Mouse (Mus musculus): ENCODE measurements around the gene Nsun5. TPM values are rescaled to one million over a fixed set of nuclear protein-coding genes. Genes with fewer than 3 reads are reported as not detected.
A peak's percentile ranks its signal among the peaks of the same experiment; 100 is the strongest.
"Not testable (repeated sequence)": the region's sequence is repeated elsewhere in the genome, so short reads cannot be mapped to it uniquely, and the experiment has no call there.

Nsun5 gene
- total RNA-seq, 1 experiment: 40.2 TPM

DNA sequence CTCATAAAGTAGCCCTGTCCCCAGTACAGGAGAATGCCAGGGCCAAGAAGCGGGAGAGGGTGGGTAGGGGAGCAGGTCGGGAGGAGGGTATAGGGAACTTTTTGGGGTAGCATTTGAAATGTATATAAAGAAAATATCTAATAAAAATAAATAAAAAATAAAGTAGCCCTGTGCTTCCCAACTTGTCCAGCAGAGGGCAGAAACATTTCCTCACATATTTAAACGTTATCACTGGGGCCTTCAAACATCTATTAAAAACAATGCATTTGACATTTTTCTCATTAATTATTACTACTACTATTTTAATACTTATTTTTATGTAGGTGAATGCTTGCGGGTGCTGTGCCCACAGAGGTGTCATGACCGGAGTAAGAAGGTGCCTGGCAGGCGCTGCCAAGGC is 1.9 kb upstream of the Nsun5 start:
- H3K4me3 ChIP-seq (ENCODE audit: insufficient read depth in 1 of 2, low read depth in 1 of 2, low read length in 2 of 2, poor library complexity in 1 of 2, severe bottlenecking in 1 of 2): no peak overlapping the region
- H3K9me3 ChIP-seq (ENCODE audit: control insufficient read depth, insufficient read depth, low read depth, low read length): no peaks in the 10 kb centered on the region
- no peak overlapping the region for H3K9ac ChIP-seq (ENCODE audit: insufficient read depth, low read depth, low read length, poor library complexity, severe bottlenecking)
- TF ChIP-seq ZNF384 (IDR thresholded peaks at IDR 0.05; ENCODE audit: low read depth, low read length) (no peak), MAFK (IDR thresholded peaks at IDR 0.05; ENCODE audit: insufficient read depth, low read depth, low read length) (no peak), ZC3H11A (IDR thresholded peaks at IDR 0.05; ENCODE audit: borderline replicate concordance, low read depth, low read length) (no peak), CHD2 (IDR thresholded peaks at IDR 0.05; ENCODE audit: low read depth, low read length) (no peak), HCFC1 (IDR thresholded peaks at IDR 0.05; ENCODE audit: borderline replicate concordance, insufficient read depth, low read length) (no peak)
- in situ Hi-C loops (cut with MboI; ENCODE audit: low sequenced_read_pairs in 2 of 2, unreplicated experiment in 2 of 2): no loop called here
- H3K4me1 ChIP-seq (ENCODE audit: control insufficient read depth in 2 of 2, insufficient read depth in 2 of 2, low read length in 2 of 2, poor library complexity in 1 of 2): peaks cover 0 to 4% of the 10 kb centered on the region in 2 experiments; a peak in 1 of 4 replicates
- DNase-seq (ENCODE audit: low read depth, low spot score): no peak
- no peak overlapping the region for H3K27ac ChIP-seq (ENCODE audit: insufficient read depth, low read depth, low read length, poor library complexity, severe bottlenecking)
- H3K36me3 ChIP-seq (ENCODE audit: control insufficient read depth, insufficient read depth, low read length, poor library complexity, severe bottlenecking): peaks cover 3% of the 10 kb centered on the region

DNA sequence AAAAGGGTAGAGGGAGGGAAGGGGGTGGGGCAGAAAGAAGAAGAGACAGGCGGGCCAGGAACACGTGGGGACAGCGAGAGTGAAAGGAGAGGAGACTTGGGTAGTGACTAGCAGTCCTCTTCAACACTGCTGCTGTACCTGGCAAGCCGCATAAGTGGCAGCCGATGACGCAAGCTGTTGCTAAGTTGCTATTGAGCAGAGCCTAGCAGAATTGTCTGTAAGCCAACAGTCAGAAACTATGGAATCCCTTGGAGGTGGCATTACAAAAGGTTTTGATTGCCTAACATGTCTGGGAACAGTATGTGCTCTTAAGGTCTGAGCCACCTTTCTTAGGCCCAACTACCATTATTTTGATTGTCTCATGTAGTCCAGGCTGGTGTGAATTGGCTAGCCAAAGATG is 1.4 kb upstream of the Nsun5 start:
- Histone ChIP-seq H3K27ac (ENCODE audit: insufficient read depth, low read depth, low read length, poor library complexity, severe bottlenecking) (no peak overlapping the region), H3K4me1 (ENCODE audit: control insufficient read depth in 2 of 2, insufficient read depth in 2 of 2, low read length in 2 of 2, poor library complexity in 1 of 2) (peaks cover 0 to 4% of the 10 kb centered on the region in 2 experiments; a peak in 1 of 4 replicates), H3K36me3 (ENCODE audit: control insufficient read depth, insufficient read depth, low read length, poor library complexity, severe bottlenecking) (peaks cover 3% of the 10 kb centered on the region), H3K9me3 (ENCODE audit: control insufficient read depth, insufficient read depth, low read depth, low read length) (no peaks in the 10 kb centered on the region), H3K4me3 (ENCODE audit: insufficient read depth in 1 of 2, low read depth in 1 of 2, low read length in 2 of 2, poor library complexity in 1 of 2, severe bottlenecking in 1 of 2) (no peak overlapping the region), H3K9ac (ENCODE audit: insufficient read depth, low read depth, low read length, poor library complexity, severe bottlenecking) (no peak overlapping the region)
- in situ Hi-C loops (cut with MboI; ENCODE audit: low sequenced_read_pairs in 2 of 2, unreplicated experiment in 2 of 2): no loop called here
- no peak for DNase-seq (ENCODE audit: low read depth, low spot score)
- TF ChIP-seq ZC3H11A (IDR thresholded peaks at IDR 0.05; ENCODE audit: borderline replicate concordance, low read depth, low read length) (no peak), ZNF384 (IDR thresholded peaks at IDR 0.05; ENCODE audit: low read depth, low read length) (no peak), CHD2 (IDR thresholded peaks at IDR 0.05; ENCODE audit: low read depth, low read length) (no peak), HCFC1 (IDR thresholded peaks at IDR 0.05; ENCODE audit: borderline replicate concordance, insufficient read depth, low read length) (no peak), MAFK (IDR thresholded peaks at IDR 0.05; ENCODE audit: insufficient read depth, low read depth, low read length) (no peak)

DNA sequence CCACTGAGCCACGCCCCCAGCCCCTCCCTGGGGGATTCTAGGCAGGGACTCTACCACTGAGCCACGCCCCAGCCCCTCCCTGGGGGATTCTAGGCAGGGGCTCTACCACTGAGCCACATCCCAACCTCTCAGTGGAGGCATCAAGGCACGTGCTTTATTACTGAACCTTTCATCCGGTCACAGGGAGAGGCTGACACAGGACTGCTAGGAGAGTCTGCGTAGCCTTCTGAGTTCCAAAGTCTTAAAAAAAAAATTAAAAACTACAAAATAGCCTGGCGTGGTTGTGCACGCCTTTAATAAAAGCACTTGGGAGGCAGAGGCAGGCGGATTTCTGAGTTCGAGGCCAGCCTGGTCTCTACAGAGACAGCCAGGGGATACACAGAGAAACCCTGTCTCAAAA is 557 bp upstream of the Nsun5 start:
- H3K36me3 ChIP-seq (ENCODE audit: control insufficient read depth, insufficient read depth, low read length, poor library complexity, severe bottlenecking); H3K9me3 ChIP-seq (ENCODE audit: control insufficient read depth, insufficient read depth, low read depth, low read length); DNase-seq (ENCODE audit: low read depth, low spot score); H3K27ac ChIP-seq (ENCODE audit: insufficient read depth, low read depth, low read length, poor library complexity, severe bottlenecking); in situ Hi-C loops (cut with MboI; ENCODE audit: low sequenced_read_pairs in 2 of 2, unreplicated experiment in 2 of 2); H3K4me1 ChIP-seq (ENCODE audit: control insufficient read depth in 2 of 2, insufficient read depth in 2 of 2, low read length in 2 of 2, poor library complexity in 1 of 2): not testable (repeated sequence)
- H3K4me3 ChIP-seq (ENCODE audit: insufficient read depth in 1 of 2, low read depth in 1 of 2, low read length in 2 of 2, poor library complexity in 1 of 2, severe bottlenecking in 1 of 2): peak overlapping the region; percentile 97 to 99
- H3K9ac ChIP-seq (ENCODE audit: insufficient read depth, low read depth, low read length, poor library complexity, severe bottlenecking): peak overlapping the region; percentile 95; the same call in 1 of the 2 replicates

DNA sequence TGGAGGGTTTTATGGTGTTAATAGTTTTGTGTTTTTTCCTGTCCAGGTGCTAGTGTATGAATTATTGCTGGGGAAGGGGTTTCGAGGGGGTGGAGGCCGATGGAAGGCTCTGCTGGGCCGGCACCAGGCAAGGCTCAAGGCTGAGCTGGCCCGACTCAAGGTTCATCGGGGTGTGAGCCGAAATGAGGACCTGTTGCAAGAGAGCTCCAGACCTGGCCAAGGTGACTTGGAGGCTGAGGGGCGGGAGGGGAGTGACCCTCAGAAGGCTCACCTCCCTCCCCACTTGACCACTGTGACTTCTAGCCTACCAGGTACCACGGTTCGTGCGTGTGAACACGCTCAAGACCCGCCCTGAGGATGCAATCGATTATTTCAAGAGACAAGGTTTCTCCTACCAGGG is 1.4 kb downstream of the Nsun5 start:
- Histone ChIP-seq H3K4me3 (ENCODE audit: insufficient read depth in 1 of 2, low read depth in 1 of 2, low read length in 2 of 2, poor library complexity in 1 of 2, severe bottlenecking in 1 of 2) (no peak overlapping the region), H3K9me3 (ENCODE audit: control insufficient read depth, insufficient read depth, low read depth, low read length) (no peaks in the 10 kb centered on the region), H3K36me3 (ENCODE audit: control insufficient read depth, insufficient read depth, low read length, poor library complexity, severe bottlenecking) (peaks cover 25% of the 10 kb centered on the region), H3K27ac (ENCODE audit: insufficient read depth, low read depth, low read length, poor library complexity, severe bottlenecking) (no peak overlapping the region), H3K9ac (ENCODE audit: insufficient read depth, low read depth, low read length, poor library complexity, severe bottlenecking) (no peak overlapping the region), H3K4me1 (ENCODE audit: control insufficient read depth in 2 of 2, insufficient read depth in 2 of 2, low read length in 2 of 2, poor library complexity in 1 of 2) (peaks cover 0 to 4% of the 10 kb centered on the region in 2 experiments; a peak in 1 of 4 replicates)
- TF ChIP-seq ZNF384 (IDR thresholded peaks at IDR 0.05; ENCODE audit: low read depth, low read length): no peak
- TF ChIP-seq CHD2 (IDR thresholded peaks at IDR 0.05; ENCODE audit: low read depth, low read length): no peak
- no peak for TF ChIP-seq HCFC1 (IDR thresholded peaks at IDR 0.05; ENCODE audit: borderline replicate concordance, insufficient read depth, low read length)
- TF ChIP-seq MAFK (IDR thresholded peaks at IDR 0.05; ENCODE audit: insufficient read depth, low read depth, low read length): no peak
- no peak for TF ChIP-seq ZC3H11A (IDR thresholded peaks at IDR 0.05; ENCODE audit: borderline replicate concordance, low read depth, low read length)
- no peak for DNase-seq (ENCODE audit: low read depth, low spot score)
- in situ Hi-C loops (cut with MboI; ENCODE audit: low sequenced_read_pairs in 2 of 2, unreplicated experiment in 2 of 2): no loop called here

DNA sequence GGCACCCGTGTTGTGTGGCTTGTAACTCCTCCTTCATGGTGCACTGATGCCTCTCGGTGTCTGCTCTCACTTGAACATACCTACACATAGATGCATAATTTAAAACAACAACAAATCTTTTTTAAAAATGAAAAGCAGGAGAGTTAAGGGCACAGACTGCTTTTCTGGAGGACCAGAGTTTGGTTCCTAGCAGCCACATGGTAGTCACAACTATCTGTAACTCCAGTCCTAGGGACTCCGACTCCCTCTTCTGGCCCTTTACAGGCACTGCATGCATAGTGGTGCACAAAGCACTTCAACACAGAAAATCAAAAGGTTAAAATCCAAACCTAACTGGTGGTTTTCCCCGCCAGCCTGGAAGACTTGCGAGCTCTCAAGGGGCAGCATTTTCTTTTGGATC is 3.8 kb downstream of the Nsun5 start:
- peaks cover 42% of the 10 kb centered on the region for H3K36me3 ChIP-seq (ENCODE audit: control insufficient read depth, insufficient read depth, low read length, poor library complexity, severe bottlenecking)
- in situ Hi-C loops (cut with MboI; ENCODE audit: low sequenced_read_pairs in 2 of 2, unreplicated experiment in 2 of 2): no loop called here

More for the DNA sequence above, 3.8 kb downstream of the Nsun5 start:
- Histone ChIP-seq H3K9me3 (ENCODE audit: control insufficient read depth, insufficient read depth, low read depth, low read length) (no peaks in the 10 kb centered on the region), H3K4me3 (ENCODE audit: insufficient read depth in 1 of 2, low read depth in 1 of 2, low read length in 2 of 2, poor library complexity in 1 of 2, severe bottlenecking in 1 of 2) (no peak overlapping the region), H3K9ac (ENCODE audit: insufficient read depth, low read depth, low read length, poor library complexity, severe bottlenecking) (no peak overlapping the region), H3K4me1 (ENCODE audit: control insufficient read depth in 2 of 2, insufficient read depth in 2 of 2, low read length in 2 of 2, poor library complexity in 1 of 2) (peaks cover 0 to 2% of the 10 kb centered on the region in 2 experiments; a peak in 1 of 4 replicates), H3K27ac (ENCODE audit: insufficient read depth, low read depth, low read length, poor library complexity, severe bottlenecking) (no peak overlapping the region)
- 0 out of 2 replicates have a peak, but pooled peaks have one; percentile 28 for TF ChIP-seq HCFC1 (IDR thresholded peaks at IDR 0.05; ENCODE audit: borderline replicate concordance, insufficient read depth, low read length)
- TF ChIP-seq ZNF384 (IDR thresholded peaks at IDR 0.05; ENCODE audit: low read depth, low read length): no peak
- no peak for DNase-seq (ENCODE audit: low read depth, low spot score)

All from ES-E14 (cell line).